Mouse (Mus musculus): ENCODE measurements around the gene Colq. TPM values are rescaled to one million over a fixed set of nuclear protein-coding genes. Genes with fewer than 3 reads are reported as not detected.

Gene Colq
- polyA plus RNA-seq, 1 experiment = 4.5 TPM

DNA sequence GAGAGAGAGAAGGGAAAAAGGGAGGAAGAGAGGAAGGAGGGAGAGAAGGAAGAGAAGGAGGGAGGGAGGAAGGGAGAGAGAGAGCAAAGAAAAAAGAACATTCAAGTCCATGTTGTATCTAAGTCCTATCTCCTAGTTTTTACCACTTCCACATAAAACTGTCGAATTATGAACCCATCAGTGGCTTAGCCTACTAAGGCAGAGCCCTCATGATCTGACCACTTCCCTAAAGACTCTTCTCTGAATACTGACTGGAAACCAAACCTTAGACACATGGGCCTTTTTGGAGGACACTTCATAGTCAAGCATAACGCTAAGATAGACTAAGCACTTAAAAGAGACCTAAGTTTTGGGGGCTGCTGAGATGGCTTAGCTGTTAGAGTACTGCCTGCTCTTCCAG lies 1.9 kb upstream of the Colq start:
- Histone ChIP-seq H3K27ac (ENCODE audit: insufficient read depth, low read length) (no peak overlapping the region), H3K4me3 (replicated peaks; ENCODE audit: insufficient read depth, low read depth, low read length) (no peak overlapping the region), H3K4me1 (ENCODE audit: control insufficient read depth, insufficient read depth, low read length) (no peaks in the 10 kb centered on the region), H3K27me3 (ENCODE audit: control insufficient read depth, insufficient read depth, low read length) (no peaks in the 10 kb centered on the region)
- TF ChIP-seq POLR2A (IDR thresholded peaks at IDR 0.05; ENCODE audit: borderline replicate concordance, insufficient read depth, low read length) = no peak
- 85% methylated on average over 2 of the region's 2 CpGs for WGBS
- no peak for DNase-seq

DNA sequence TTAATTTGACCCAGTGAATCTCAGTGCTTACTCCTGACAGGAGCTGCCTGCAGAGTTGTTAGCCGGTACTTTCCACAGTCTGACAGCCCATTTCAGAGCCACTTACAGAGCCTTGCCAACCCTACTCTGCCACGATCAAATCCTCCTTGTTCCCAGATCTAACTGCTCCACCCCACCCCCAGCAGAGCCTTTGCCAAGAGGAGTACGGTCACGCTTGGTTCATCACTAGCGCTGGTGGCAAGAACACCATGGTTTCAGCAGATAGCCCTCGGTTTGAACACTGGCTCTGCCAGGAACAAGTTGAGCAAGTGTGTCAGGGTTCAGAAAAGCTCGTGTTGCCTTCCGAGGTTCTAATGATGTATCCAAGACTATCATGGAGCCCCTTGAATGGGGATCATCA lies 4.7 kb downstream of the Colq start:
- no peak overlapping the region for H3K4me3 ChIP-seq (replicated peaks; ENCODE audit: insufficient read depth, low read depth, low read length)
- TF ChIP-seq POLR2A (IDR thresholded peaks at IDR 0.05; ENCODE audit: borderline replicate concordance, insufficient read depth, low read length) = no peak
- TF ChIP-seq CTCF (IDR thresholded peaks at IDR 0.05; ENCODE audit: borderline replicate concordance, insufficient read depth, low read depth, low read length) = no peak
- no peaks in the 10 kb centered on the region for H3K27me3 ChIP-seq (ENCODE audit: control insufficient read depth, insufficient read depth, low read length)
- WGBS = 35% methylated on average over 8 of the region's 8 CpGs
- H3K4me1 ChIP-seq (ENCODE audit: control insufficient read depth, insufficient read depth, low read length) = no peaks in the 10 kb centered on the region
- no peak overlapping the region for H3K27ac ChIP-seq (ENCODE audit: insufficient read depth, low read length)
- DNase-seq = no peak

DNA sequence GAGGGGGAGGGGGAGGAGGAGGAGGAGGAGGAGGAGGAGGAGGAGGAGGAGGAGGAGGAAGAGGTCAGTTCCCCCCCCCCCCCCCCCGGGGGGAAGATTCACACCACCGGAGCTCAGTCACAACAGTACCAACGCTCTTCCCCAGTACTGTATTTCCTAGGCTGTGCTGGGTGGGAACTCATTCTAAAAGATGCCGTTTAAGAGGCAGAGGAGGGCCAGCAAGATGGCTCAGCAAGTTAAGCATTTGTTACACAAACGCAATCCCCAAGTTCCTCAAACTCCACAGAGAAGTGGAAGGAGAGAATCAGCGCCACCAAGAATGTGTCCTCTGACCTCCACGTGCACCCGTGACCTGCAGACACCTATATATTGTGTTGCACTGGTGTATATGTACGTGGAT lies 8.1 kb downstream of the Colq start:
- DNase-seq = no peak
- Histone ChIP-seq H3K27me3 (ENCODE audit: control insufficient read depth, insufficient read depth, low read length) (no peaks in the 10 kb centered on the region), H3K4me3 (replicated peaks; ENCODE audit: insufficient read depth, low read depth, low read length) (no peak overlapping the region), H3K4me1 (ENCODE audit: control insufficient read depth, insufficient read depth, low read length) (no peaks in the 10 kb centered on the region), H3K27ac (ENCODE audit: insufficient read depth, low read length) (no peak overlapping the region)
- TF ChIP-seq CTCF (IDR thresholded peaks at IDR 0.05; ENCODE audit: borderline replicate concordance, insufficient read depth, low read depth, low read length) = no peak
- TF ChIP-seq POLR2A (IDR thresholded peaks at IDR 0.05; ENCODE audit: borderline replicate concordance, insufficient read depth, low read length) = no peak
- 90% methylated on average over 9 of the region's 9 CpGs for WGBS

DNA sequence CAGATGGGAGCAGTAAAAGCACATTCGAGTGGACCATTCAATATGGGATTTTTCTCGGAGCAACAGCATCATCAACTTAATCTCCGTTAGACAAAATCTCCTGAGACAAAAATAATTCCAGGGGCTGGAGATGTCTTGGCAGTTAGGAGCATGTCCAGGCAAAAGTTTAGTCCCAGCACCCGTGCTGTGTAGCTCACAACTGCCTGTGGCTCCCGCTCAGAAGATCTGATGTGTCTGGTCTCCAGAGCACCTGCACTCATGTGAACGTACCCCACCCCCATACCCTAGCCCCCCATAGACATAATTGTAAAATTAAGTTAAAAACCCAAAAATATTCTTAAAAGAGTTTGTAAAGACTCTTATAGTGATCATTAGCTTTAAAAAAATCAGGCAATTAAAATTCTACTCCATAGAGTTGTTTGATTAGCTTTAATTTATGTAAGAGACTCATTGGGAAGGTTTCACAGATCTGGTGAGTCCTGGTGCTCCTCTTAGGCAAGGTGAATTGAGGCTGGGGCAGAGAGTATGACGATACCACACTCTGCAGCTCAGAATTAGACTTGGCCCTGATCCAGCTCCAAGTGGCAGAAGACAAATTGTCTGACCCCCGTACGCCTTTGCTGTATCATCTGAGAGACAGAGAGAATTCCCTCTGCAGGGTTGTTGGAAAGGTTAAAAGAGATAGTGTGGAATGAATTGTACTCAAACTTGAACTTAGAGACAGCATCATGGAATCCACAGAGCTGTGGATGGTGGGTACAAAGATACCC lies 13.0 kb downstream of the Colq start:
- no peak for DNase-seq
- TF ChIP-seq CTCF (IDR thresholded peaks at IDR 0.05; ENCODE audit: borderline replicate concordance, insufficient read depth, low read depth, low read length) (no peak), POLR2A (IDR thresholded peaks at IDR 0.05; ENCODE audit: borderline replicate concordance, insufficient read depth, low read length) (no peak)
- Histone ChIP-seq H3K4me1 (ENCODE audit: control insufficient read depth, insufficient read depth, low read length) (peaks cover 3% of the 10 kb centered on the region; the same call in 1 of the 2 replicates), H3K27me3 (ENCODE audit: control insufficient read depth, insufficient read depth, low read length) (no peaks in the 10 kb centered on the region), H3K4me3 (replicated peaks; ENCODE audit: insufficient read depth, low read depth, low read length) (no peak overlapping the region), H3K27ac (ENCODE audit: insufficient read depth, low read length) (no peak overlapping the region)
- WGBS = 48% methylated on average over 9 of the region's 9 CpGs

DNA sequence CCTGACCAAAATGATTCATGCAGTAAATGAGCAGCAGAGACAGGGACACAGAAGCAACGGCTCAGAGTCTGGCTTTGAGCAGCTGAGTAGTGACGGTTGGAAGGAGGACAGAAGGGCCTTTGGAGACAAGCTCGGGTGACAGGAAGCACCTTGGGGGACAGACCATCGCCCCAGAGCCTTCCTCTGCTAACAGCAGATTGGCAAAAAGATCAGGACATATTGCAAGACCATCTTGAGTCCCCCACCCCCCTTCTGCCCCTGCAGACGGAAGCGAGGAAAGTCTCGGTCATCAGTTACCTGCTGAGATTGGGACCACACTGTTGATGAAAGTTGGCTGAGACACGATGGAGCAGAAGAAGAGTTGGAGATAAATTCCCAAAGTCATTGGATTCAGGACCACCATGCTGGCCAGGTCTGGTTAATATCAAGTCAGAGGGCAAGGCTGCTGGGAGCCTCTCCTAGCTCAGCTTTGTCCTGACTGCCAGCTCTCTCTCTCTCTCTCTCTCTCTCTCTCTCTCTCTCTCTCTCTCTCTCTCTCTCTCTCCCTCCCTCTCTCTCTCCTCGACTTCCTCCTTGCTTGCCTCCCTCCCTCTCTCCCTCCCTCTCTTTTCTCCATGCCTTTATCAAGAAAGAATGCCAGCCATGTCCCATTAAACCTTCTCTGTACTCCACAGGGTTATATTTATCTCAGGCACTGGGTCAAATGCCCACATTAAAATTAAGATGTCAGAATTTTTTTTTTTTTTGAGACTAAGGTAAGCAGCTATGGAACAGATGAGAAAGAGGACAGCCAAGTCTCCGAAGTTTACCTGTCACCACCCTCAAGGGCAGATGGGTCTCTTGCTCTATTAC lies 14.1 kb downstream of the Colq start:
- Histone ChIP-seq H3K4me3 (replicated peaks; ENCODE audit: insufficient read depth, low read depth, low read length) (no peak overlapping the region), H3K27ac (ENCODE audit: insufficient read depth, low read length) (no peak overlapping the region), H3K27me3 (ENCODE audit: control insufficient read depth, insufficient read depth, low read length) (no peaks in the 10 kb centered on the region), H3K4me1 (ENCODE audit: control insufficient read depth, insufficient read depth, low read length) (peaks cover 3% of the 10 kb centered on the region; the same call in 1 of the 2 replicates)
- TF ChIP-seq CTCF (IDR thresholded peaks at IDR 0.05; ENCODE audit: borderline replicate concordance, insufficient read depth, low read depth, low read length) (no peak), POLR2A (IDR thresholded peaks at IDR 0.05; ENCODE audit: borderline replicate concordance, insufficient read depth, low read length) (no peak)
- DNase-seq = no peak
- 21% methylated on average over 10 of the region's 10 CpGs for WGBS

DNA sequence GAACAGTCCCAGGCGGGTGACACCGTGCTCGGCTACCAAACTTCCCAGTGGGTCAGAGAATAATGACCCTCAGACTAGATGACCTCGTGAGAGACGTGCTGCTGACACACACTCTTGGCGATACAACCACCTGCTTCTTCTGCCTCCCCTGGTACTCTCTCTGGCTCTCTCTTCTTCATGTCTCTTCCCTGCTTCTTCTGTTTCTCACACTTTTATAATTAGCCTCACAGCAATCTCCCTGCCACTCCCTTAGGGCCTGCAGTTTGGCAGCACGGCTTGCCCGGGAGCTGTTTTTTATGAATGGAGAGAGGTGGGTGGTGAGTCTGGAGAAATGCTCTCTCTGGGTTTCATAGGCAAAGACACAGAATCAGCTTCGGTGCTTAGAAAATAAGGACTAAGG lies 15.3 kb downstream of the Colq start:
- Histone ChIP-seq H3K27me3 (ENCODE audit: control insufficient read depth, insufficient read depth, low read length) (no peaks in the 10 kb centered on the region), H3K27ac (ENCODE audit: insufficient read depth, low read length) (no peak overlapping the region), H3K4me3 (replicated peaks; ENCODE audit: insufficient read depth, low read depth, low read length) (no peak overlapping the region), H3K4me1 (ENCODE audit: control insufficient read depth, insufficient read depth, low read length) (peaks cover 3% of the 10 kb centered on the region; the same call in 1 of the 2 replicates)
- TF ChIP-seq POLR2A (IDR thresholded peaks at IDR 0.05; ENCODE audit: borderline replicate concordance, insufficient read depth, low read length) (no peak), CTCF (IDR thresholded peaks at IDR 0.05; ENCODE audit: borderline replicate concordance, insufficient read depth, low read depth, low read length) (no peak)
- 76% methylated on average over 9 of the region's 9 CpGs for WGBS
- DNase-seq = no peak

DNA sequence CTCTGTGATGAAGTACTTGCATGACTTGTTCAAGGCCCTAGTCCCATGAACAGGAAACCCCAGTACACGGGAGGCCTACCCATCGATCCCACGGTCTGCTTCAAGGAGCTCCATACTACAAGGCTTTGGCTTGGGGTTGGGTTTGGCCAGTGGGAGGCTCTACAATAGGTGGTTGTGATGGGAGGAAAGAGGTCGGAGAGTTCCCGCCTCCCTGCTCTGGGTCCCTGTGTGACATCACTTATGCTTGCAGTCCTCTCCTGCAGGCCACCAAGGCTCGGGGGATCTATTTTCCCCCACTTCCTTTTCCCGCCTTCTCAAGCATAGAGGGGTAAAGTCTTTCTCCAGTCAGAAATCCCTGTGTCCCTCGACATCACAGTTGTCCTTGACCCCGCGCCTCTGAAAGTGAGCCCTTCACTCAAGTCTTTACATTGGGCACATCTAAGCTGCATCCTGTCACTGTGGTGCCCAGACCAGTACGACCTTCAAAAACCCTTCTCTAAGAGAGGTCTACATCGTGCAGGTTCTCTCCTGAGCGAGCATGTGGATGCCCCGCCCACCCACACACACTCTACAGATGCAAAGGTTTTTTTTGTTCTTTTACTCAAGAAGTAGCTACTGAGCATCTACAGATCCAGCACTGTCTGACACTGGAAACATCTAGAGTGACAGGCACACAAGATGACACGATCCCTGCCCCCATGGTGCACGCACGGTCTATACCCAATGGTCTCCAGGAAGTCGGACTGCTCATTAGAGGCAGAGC lies 16.1 kb downstream of the Colq start:
- Histone ChIP-seq H3K27me3 (ENCODE audit: control insufficient read depth, insufficient read depth, low read length) (no peaks in the 10 kb centered on the region), H3K27ac (ENCODE audit: insufficient read depth, low read length) (no peak overlapping the region), H3K4me3 (replicated peaks; ENCODE audit: insufficient read depth, low read depth, low read length) (no peak overlapping the region), H3K4me1 (ENCODE audit: control insufficient read depth, insufficient read depth, low read length) (peaks cover 3% of the 10 kb centered on the region; the same call in 1 of the 2 replicates)
- TF ChIP-seq CTCF (IDR thresholded peaks at IDR 0.05; ENCODE audit: borderline replicate concordance, insufficient read depth, low read depth, low read length) = no peak
- no peak for TF ChIP-seq POLR2A (IDR thresholded peaks at IDR 0.05; ENCODE audit: borderline replicate concordance, insufficient read depth, low read length)
- no peak for DNase-seq
- WGBS = 93% methylated on average over 18 of the region's 18 CpGs
